Mouse (Mus musculus): ENCODE data around the gene Lrpprc.

GRCm38 (mm10) chr17:84672376-84673369, 117.9 kb downstream of the Lrpprc start:
- TF ChIP-seq CTCF (IDR thresholded peaks at IDR 0.05; ENCODE audit: borderline replicate concordance, insufficient read depth, low read length), result no peak
- no peak for TF ChIP-seq POLR2A (IDR thresholded peaks at IDR 0.05; ENCODE audit: low read depth, low read length)
